Mouse (Mus musculus) cerebellum, adult 2 months (tissue): ENCODE measurements around the gene Phykpl. TPM values are rescaled to one million over a fixed set of nuclear protein-coding genes. Genes with fewer than 3 reads are reported as not detected.
A peak's percentile ranks its signal among the peaks of the same experiment; 100 is the strongest.

ENCODE experiments used
- DNase-seq, 2 experiments: peaks; one replicate each; pipeline ENCODE4 v3.0.0; 2021
- H3K27ac ChIP-seq: fragments of 200-500 bp; 2 replicates; pipeline ENCODE4 v1.5.1; 2012; ENCODE audit warnings: low read length, control low read depth, inconsistent platforms; ENCODE audit not compliant: insufficient read depth
- H3K27me3 ChIP-seq: fragments of 200-500 bp; 2 replicates; pipeline ENCODE4 v1.6.1; 2012; ENCODE audit warnings: inconsistent platforms, mild to moderate bottlenecking, low read length, moderate library complexity; ENCODE audit not compliant: control insufficient read depth, insufficient read depth
- H3K4me1 ChIP-seq: fragments of 200-500 bp; 2 replicates; pipeline ENCODE4 v1.6.1; 2011; ENCODE audit warnings: low read length; ENCODE audit not compliant: control insufficient read depth, insufficient read depth
- H3K4me3 ChIP-seq: fragments of 200-500 bp; replicated peaks from 2 replicates; pipeline ENCODE3; 2011; ENCODE audit warnings: mild to moderate bottlenecking, low read depth, low read length, control low read depth; ENCODE audit not compliant: insufficient read depth
- CTCF ChIP-seq: fragments of 200-500 bp; IDR thresholded peaks from 2 replicates; pipeline ENCODE4 v1.5.1; 2011; ENCODE audit warnings: low read depth, mild to moderate bottlenecking, control low read depth, low read length, moderate library complexity, borderline replicate concordance; ENCODE audit not compliant: insufficient read depth
- POLR2A ChIP-seq: fragments of 200-500 bp; IDR thresholded peaks from 2 replicates; pipeline ENCODE4 v1.6.1; 2011; ENCODE audit warnings: low read length, control low read depth, borderline replicate concordance; ENCODE audit not compliant: insufficient read depth
- WGBS: fragments of 180-500 bp; shearing (Covaris S2); methylation state at CpG from one replicate; pipeline ENCODE4 v1.1.7; 2018; 5-methylcytosine and 5-hydroxymethylcytosine counted together
- polyA plus RNA-seq: library from polyadenylated mRNA; depleted of rRNA; stranded (reverse); fragments of >200 nt; gene quantifications from 2 replicates; pipeline ENCODE4 v1.2.3, GENCODE M21; 2012

The Phykpl gene
- polyA plus RNA-seq, 1 experiment, result 19.3 TPM

GRCm38 (mm10) chr11:51568801-51569200 lies 15.8 kb upstream of the Phykpl start:
- Histone ChIP-seq H3K27ac (no peak overlapping the region), H3K4me1 (no peaks in the 10 kb centered on the region), H3K27me3 (no peaks in the 10 kb centered on the region), H3K4me3 (no peak overlapping the region)
- TF ChIP-seq POLR2A (no peak), CTCF (no peak)
- WGBS, result 80% methylated on average over 4 of the region's 4 CpGs
- DNase-seq, result no peak

- WGBS, result 7% methylated on average over 4 of the region's 4 CpGs
- DNase-seq, result no peak
- H3K4me1 ChIP-seq, result peaks cover 9% of the 10 kb centered on the region
- TF ChIP-seq CTCF (no peak), POLR2A (no peak)
- no peak overlapping the region for H3K4me3 ChIP-seq
- no peaks in the 10 kb centered on the region for H3K27me3 ChIP-seq
- no peak overlapping the region for H3K27ac ChIP-seq
These were observed 8.1 kb upstream of the Phykpl start for GRCm38 (mm10) chr11:51576454-51576853.

- Histone ChIP-seq H3K27me3 (no peaks in the 10 kb centered on the region), H3K27ac (no peak overlapping the region), H3K4me1 (peaks cover 9% of the 10 kb centered on the region), H3K4me3 (no peak overlapping the region)
- 97% methylated on average over 7 of the region's 7 CpGs for WGBS
- TF ChIP-seq POLR2A, result no peak
- no peak for TF ChIP-seq CTCF
- no peak for DNase-seq
These were observed 7.0 kb upstream of the Phykpl start for GRCm38 (mm10) chr11:51577587-51577986.

GRCm38 (mm10) chr11:51579024-51579423 lies 5.5 kb upstream of the Phykpl start:
- WGBS, result 76% methylated on average over 4 of the region's 4 CpGs
- Histone ChIP-seq H3K27ac (no peak overlapping the region), H3K4me1 (peaks cover 9% of the 10 kb centered on the region), H3K4me3 (no peak overlapping the region), H3K27me3 (no peaks in the 10 kb centered on the region)
- DNase-seq, result no peak
- TF ChIP-seq POLR2A, result no peak
- TF ChIP-seq CTCF, result no peak

- no peak overlapping the region for H3K4me3 ChIP-seq
- peaks cover 6% of the 10 kb centered on the region for H3K4me1 ChIP-seq
- DNase-seq, result peak; percentile 65 to 66
- no peaks in the 10 kb centered on the region for H3K27me3 ChIP-seq
- no peak overlapping the region for H3K27ac ChIP-seq
- 24% methylated on average over 8 of the region's 8 CpGs for WGBS
- no peak for TF ChIP-seq POLR2A
- peak; percentile 60; the same call in 1 of the 2 replicates for TF ChIP-seq CTCF
These were observed 1.8 kb upstream of the Phykpl start for GRCm38 (mm10) chr11:51582713-51583112.

- no peak for DNase-seq
- Histone ChIP-seq H3K4me3 (peak overlapping the region; percentile 93), H3K27me3 (no peaks in the 10 kb centered on the region), H3K27ac (peak overlapping the region; percentile 50), H3K4me1 (peaks cover 6% of the 10 kb centered on the region)
- TF ChIP-seq POLR2A, result no peak
- no peak for TF ChIP-seq CTCF
- 8% methylated on average over 9 of the region's 9 CpGs for WGBS
These were observed 513 bp upstream of the Phykpl start for GRCm38 (mm10) chr11:51584057-51584430.

- H3K27ac ChIP-seq, result no peak overlapping the region
- no peaks in the 10 kb centered on the region for H3K27me3 ChIP-seq
- no peak for TF ChIP-seq CTCF
- no peak for TF ChIP-seq POLR2A
- no peak for DNase-seq
- peaks cover 6% of the 10 kb centered on the region for H3K4me1 ChIP-seq
- peak overlapping the region; percentile 82 for H3K4me3 ChIP-seq
- 49% methylated on average over 8 of the region's 8 CpGs for WGBS
These were observed 1.2 kb downstream of the Phykpl start for GRCm38 (mm10) chr11:51585608-51586252.

GRCm38 (mm10) chr11:51586411-51586810 lies 1.9 kb downstream of the Phykpl start:
- TF ChIP-seq POLR2A, result no peak
- TF ChIP-seq CTCF, result no peak
- Histone ChIP-seq H3K4me3 (no peak overlapping the region), H3K4me1 (peaks cover 6% of the 10 kb centered on the region), H3K27ac (no peak overlapping the region; the same call in 1 of the 2 replicates), H3K27me3 (no peaks in the 10 kb centered on the region)
- 80% methylated on average over 13 of the region's 13 CpGs for WGBS
- DNase-seq, result no peak

GRCm38 (mm10) chr11:51587059-51587458 lies 2.5 kb downstream of the Phykpl start:
- Histone ChIP-seq H3K4me1 (peaks cover 6% of the 10 kb centered on the region), H3K4me3 (no peak overlapping the region), H3K27me3 (no peaks in the 10 kb centered on the region), H3K27ac (no peak overlapping the region)
- WGBS, result 88% methylated on average over 1 of the region's 1 CpGs
- no peak for TF ChIP-seq CTCF
- no peak for TF ChIP-seq POLR2A
- no peak for DNase-seq
